Mouse (Mus musculus) megakaryocyte, adult 5-6 weeks (primary cell): ENCODE results near the gene Grin2a. TPM values are rescaled to one million over a fixed set of nuclear protein-coding genes. Genes with fewer than 3 reads are reported as not detected.
"Not testable (repeated sequence)": the region's sequence is repeated elsewhere in the genome, so short reads cannot be mapped to it uniquely, and the experiment has no call there.

Source experiments
- ATAC-seq: 2 replicates; pipeline ENCODE4 v1.8.0; 2016; ENCODE audit warnings: mild to moderate bottlenecking, inconsistent platforms; ENCODE audit not compliant: poor library complexity, severe bottlenecking
- total RNA-seq, 2 experiments: library from RNA; stranded (forward) in 1 of 2; stranded (reverse) in 1 of 2; fragments of 153-499, 151-499 nt in 1 of 2; fragments of 221-1000, 200-1000 nt in 1 of 2; gene quantifications; 2 replicates each; pipeline versions ENCODE4 v1.2.3 to v1.2.4; 2015 to 2017

Grin2a gene
- total RNA-seq, 2 experiments from 2014 or later: 0.11 TPM; not detected in 1

- no peak for ATAC-seq
These were observed 329.5 kb downstream of the Grin2a start for GRCm38 (mm10) chr16:9665896-9666295.

DNA sequence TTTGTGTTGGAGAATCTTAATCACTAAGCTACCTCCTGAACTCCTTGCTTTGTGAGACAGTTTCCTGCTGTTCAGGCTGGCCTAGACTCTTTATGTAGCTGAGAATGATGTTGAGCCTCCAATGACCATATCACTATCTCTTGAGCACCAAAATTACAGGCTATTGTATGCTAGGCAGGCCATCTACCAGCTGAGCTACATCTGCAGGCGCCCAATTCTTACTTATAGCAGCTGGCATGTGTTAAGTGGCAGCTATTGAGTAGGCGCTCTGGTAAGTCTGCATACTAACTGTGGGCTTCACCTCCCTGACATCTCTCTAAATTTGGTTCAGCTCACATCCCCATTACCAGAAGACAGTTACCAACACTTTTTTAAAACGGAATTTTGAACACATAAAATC is 331.3 kb downstream of the Grin2a start:
- ATAC-seq: no peak

DNA sequence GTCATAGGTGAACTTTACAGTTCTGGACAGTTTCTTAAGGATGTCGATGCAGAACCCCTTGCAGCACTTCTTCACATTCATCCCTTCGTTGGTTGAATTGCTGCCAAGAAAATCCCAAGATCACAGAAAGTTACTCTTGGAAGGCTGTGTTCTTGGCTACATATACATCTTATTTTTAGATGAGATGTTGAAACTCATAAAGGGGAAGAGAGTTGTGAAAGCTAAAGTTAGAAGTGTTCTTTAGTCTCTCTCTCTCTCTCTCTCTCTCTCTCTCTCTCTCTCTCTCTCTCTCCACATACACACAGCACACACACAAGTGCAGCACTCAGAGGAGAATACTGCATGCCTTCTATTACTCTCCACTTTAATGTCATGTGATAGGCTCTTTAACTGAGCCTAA is 331.9 kb downstream of the Grin2a start:
- no peak for ATAC-seq

DNA sequence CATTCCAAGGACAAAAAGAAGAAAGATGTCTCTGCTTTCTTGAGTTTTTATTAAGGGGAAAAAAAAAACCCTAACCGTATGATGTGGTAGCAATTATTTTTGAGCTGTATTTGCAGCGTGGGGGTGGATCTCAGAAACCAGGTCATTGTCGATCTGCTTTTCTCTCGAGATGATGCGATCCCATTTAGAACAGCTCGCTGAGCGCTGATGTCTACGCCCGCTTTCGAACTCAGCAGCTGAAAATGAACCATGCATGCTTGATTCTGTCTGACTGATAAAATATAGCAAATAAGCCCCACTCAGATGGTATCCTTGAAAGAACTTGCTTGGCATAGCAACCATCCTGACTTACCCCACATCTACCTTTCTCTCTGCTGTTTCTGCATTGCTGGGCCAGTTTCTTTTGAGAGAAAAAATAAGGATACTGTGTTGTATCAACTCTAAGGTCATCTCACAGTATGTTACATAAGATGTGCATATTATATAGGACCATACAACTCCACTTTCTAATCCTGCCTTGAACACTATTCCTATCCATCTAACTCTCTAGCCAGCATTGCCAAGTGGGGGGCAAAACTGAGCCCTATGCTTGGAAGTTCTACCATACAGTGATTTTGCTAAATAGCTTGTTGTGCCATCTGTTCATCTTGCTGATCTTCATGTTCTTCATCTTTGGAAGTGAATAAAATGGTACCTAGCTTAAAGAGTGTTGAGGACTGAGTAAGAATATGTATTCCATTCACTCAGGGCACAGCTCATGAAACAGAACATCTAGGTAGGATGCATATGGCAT is 369.5 kb downstream of the Grin2a start:
- no peak for ATAC-seq

GRCm38 (mm10) chr16:9624346-9624745 is 371.0 kb downstream of the Grin2a start:
- ATAC-seq: no peak

DNA sequence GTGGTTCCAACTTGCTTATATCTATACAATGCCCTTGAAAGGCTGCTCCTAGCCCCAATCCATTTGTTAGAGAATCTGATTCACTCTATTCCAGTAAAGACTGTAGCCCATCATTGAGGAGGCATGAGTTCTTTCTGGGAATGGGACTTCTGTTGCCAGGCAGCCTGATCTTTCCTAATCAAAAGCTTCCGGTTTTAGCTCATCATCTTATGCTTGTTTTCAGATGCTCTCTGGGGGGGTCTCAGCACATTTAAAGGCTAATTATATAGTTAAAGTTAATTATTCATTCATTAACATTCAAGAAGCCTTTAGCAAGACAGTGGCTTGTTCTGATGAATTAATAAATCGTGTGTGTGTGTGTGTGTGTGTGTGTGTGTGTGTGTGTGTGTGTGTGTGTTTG is 377.2 kb downstream of the Grin2a start:
- ATAC-seq: no peak

DNA sequence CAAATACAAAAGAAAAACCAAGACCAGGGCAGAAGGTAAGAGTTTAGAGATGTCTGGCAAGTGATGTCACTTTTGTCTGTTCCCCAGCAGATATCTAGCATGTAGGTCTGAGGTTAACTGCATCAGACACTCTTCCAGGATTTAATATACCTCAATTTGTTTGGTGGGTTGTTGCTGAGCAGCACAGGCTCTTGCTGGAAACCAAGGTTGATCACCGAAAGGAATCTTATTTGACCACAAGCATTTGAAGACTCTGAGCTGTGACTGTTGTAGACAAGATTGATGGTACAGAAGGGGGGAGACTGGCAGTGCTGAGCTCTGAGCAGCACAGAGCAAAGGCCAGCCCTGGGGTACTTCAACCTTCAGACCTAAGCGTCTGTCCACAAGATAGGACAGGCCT is 378.1 kb downstream of the Grin2a start:
- no peak for ATAC-seq

- no peak for ATAC-seq
These were observed 378.6 kb downstream of the Grin2a start for GRCm38 (mm10) chr16:9616807-9617206.

GRCm38 (mm10) chr16:9612596-9612995 is 382.8 kb downstream of the Grin2a start:
- not testable (repeated sequence) for ATAC-seq

- no peak for ATAC-seq
These were observed 387.9 kb downstream of the Grin2a start for GRCm38 (mm10) chr16:9607432-9607831.

- no peak for ATAC-seq
These were observed 391.4 kb downstream of the Grin2a start for GRCm38 (mm10) chr16:9603983-9604382.

- ATAC-seq: no peak
These were observed 392.8 kb downstream of the Grin2a start for GRCm38 (mm10) chr16:9602579-9602978.

- no peak for ATAC-seq
These were observed 406.2 kb downstream of the Grin2a start for GRCm38 (mm10) chr16:9589176-9589575.

GRCm38 (mm10) chr16:9588431-9588830 is 406.9 kb downstream of the Grin2a start:
- no peak for ATAC-seq

GRCm38 (mm10) chr16:9583981-9584380 is 411.4 kb downstream of the Grin2a start:
- no peak for ATAC-seq

- ATAC-seq: no peak
These were observed 423.6 kb downstream of the Grin2a start for GRCm38 (mm10) chr16:9571793-9572192.

DNA sequence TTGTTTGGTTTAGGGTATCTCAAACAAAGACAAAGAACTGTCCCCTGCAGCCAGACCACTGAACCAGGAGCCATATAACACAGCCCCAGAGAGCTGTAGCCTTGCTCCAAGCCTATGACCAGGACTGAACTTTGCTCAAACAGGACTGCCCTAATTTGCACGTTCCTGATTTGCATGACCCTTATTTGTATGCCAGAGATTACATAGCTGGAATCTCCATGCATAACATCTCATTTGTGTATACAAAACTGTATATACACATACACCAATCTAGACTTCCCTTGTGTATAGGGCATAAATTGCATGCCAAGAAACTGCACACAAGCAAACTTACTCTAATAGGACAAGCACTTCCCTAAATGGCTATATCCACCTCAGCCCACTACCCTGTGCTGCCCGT is 428.1 kb downstream of the Grin2a start:
- no peak for ATAC-seq

GRCm38 (mm10) chr16:9561816-9562215 is 433.5 kb downstream of the Grin2a start:
- ATAC-seq: no peak

GRCm38 (mm10) chr16:9535196-9535595 is 460.2 kb downstream of the Grin2a start:
- no peak for ATAC-seq

DNA sequence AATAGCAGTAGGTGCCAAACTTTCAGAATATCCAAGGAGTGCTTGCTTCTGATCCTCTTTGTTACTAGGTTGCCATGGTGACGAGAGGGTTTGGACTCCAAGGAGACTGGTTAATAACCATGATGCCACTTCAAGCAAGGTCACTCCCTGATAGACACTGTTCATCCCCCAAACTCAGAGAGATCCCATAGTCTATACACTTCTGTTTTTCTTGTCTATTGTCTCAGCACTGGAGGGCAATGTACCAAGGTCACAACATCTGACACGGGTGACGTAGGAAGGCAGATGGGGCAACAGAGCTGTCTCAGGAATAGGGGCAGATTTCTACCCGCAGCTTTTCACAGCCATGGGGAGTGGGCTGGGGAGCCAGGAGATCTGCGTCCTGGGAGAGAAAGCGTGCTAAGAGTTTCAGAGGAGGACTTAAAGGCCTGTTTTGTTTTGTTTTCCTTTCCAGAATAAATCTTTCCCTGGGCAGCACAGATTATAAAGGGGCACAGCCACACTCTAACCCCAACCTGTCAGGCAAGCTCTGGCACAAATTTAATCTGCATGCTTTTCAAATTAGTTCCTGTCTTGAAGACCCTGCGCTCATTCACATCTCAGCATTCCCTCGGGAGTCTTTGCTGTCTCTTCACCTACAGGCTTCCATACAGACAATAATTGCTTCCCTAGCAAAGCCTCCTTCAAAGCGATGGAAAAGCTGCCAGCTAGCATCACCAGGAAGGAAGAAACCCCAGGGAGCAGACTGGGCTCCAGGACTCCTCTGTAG is 461.6 kb downstream of the Grin2a start:
- no peak for ATAC-seq

DNA sequence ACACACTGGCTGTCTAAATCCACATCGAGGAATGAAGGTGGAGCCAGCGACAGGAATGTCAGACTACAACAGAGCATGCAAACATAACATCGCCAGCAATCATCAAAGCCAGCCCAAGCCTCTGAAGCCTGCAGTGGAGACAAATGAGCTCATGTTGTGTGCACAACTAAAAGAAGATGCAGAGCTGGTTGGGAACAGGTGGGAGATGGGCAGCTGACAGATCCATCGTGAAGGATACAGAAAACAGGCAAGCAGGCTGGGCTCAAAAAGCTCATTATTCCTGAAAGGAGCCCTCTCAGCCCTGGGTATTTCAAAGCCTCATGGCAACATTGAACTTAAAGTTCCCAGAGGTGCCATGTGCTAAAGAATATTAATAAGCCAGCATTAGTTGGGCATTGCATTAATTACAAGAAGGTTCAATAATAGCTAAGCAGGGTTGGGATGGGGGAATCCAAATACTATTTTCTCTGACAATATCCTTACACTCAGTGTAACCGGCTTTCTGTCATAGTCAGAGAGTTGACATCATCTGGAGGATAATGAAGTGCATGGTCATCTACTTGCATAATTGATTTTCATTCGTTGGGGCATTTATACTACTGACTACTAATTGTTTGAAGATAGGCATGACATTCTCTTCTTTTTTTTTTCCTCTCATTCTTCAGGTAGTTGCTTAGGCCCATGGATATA is 462.4 kb downstream of the Grin2a start:
- ATAC-seq: no peak

DNA sequence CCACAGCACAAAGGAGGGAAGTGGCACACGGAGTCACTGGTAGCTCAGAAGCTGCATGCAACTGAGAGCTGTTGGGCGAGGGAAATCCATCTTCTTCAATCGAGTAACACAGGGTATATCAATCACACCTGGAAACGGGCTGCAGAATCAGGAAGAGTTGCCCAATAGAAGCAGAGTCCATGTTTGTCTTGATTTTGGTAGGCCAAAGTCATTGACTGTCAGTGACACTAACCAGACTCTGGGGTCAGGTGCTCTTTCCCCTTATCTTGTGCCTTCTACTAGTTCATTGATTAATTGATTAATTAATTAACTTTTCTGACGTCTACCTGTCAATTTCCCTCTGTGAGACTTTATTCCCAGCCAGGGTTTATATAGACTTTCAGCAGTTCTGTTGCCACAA is 468.1 kb downstream of the Grin2a start:
- ATAC-seq: no peak
